Mouse (Mus musculus) B cell, adult 62 days (primary cell): ENCODE data around the gene Haus7. TPM values are rescaled to one million over a fixed set of nuclear protein-coding genes. Genes with fewer than 3 reads are reported as not detected.

Experiments used
- total RNA-seq: library from RNA; stranded (reverse); gene quantifications from 4 replicates; pipeline ENCODE4 v1.2.4, GENCODE M21; 2023

Haus7 gene
- total RNA-seq = 18.3 to 22.6 TPM (median 21.1 TPM) in 4 replicates

DNA sequence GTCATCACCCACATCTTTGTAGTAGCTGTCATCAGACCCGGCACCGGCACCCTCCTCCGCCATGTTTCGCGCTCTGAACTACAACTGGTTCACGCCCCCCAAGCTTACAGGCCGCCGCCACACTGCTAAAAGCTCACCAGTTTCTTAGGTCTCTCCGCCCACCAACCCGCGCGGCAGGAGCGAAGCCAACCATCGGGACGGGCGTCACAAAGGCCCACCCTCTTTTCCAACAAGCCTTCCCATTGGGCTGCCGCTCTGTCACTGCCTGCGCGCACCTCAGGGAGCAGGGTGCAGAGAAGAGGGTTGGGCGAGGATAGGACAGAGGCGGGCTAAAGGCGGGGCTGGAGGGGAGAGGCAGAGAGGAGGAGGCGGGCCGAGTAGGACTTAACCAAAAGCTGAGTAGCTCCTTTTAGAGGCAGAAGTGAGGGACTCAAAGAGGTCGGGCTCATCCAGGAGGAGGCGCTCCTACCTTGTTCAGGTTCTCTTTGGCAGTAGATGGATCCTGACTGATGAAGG, at the start of gene Haus7:
Gene Haus7, minus strand, starts transcription at position 168 of the 516 bp plus-strand sequence.

GRCm38 (mm10) chrX:73483484-73483810, 24.6 kb upstream of the Haus7 start, which contains the start of gene Bgn:
Gene Bgn, plus strand, starts transcription at chrX:73483602.

GRCm38 (mm10) chrX:73435252-73435651, 23.6 kb downstream of the Haus7 start, which contains the start of gene Trex2:
Gene Trex2, minus strand, starts transcription at chrX:73435344.

GRCm38 (mm10) chrX:73410880-73411517, 47.8 kb downstream of the Haus7 start, which contains the start of gene Zfp92:
Gene Zfp92, plus strand, starts transcription at chrX:73411096.

GRCm38 (mm10) chrX:73398636-73399035, 60.2 kb downstream of the Haus7 start, which contains the start of gene Gm18336:
Gene Gm18336, minus strand, starts transcription at chrX:73398736.

Other genes starting within 250 kb of the Haus7 start
- gene Xlr4b, start 244.7 kb downstream of the Haus7 start, total RNA-seq = 30.2 to 40.7 TPM (median 39.6 TPM) in 4 replicates
- gene F8a, start 230.8 kb downstream of the Haus7 start, total RNA-seq = 12.5 to 13.9 TPM (median 12.7 TPM) in 4 replicates
- gene Xlr4c, start 215.9 kb downstream of the Haus7 start, total RNA-seq = 9.2 to 15.8 TPM (median 13.4 TPM) in 4 replicates
- gene Xlr3c, start 193.7 kb downstream of the Haus7 start, total RNA-seq = not detected in 4 replicates
- not detected in 4 replicates for gene Xlr5a, start 166.1 kb downstream of the Haus7 start, total RNA-seq
- gene Xlr5c, start 166.1 kb downstream of the Haus7 start, total RNA-seq = not detected in 4 replicates
- not detected in 4 replicates for gene Gm45015, start 122.2 kb downstream of the Haus7 start, total RNA-seq
- gene Zfp275, start 116.4 kb downstream of the Haus7 start, total RNA-seq = 26.1 to 32.2 TPM (median 29.1 TPM) in 4 replicates
- gene Gm18336, start 60.3 kb downstream of the Haus7 start, total RNA-seq = not detected in 4 replicates
- not detected in 4 replicates for gene Zfp92, start 47.9 kb downstream of the Haus7 start, total RNA-seq
- 0.61 TPM in 1 of 4 replicates, not detected in the others for gene Trex2, start 23.7 kb downstream of the Haus7 start, total RNA-seq
- 0.44 to 0.89 TPM (median 0.83 TPM) in 3 of 4 replicates, not detected in the other for gene Bgn, start 24.6 kb upstream of the Haus7 start, total RNA-seq
- gene Atp2b3, start 44.0 kb upstream of the Haus7 start, total RNA-seq = not detected in 4 replicates
- gene Dusp9, start 180.4 kb upstream of the Haus7 start, total RNA-seq = not detected in 4 replicates
- gene Pnck, start 201.1 kb upstream of the Haus7 start, total RNA-seq = 1.1 TPM in 1 of 4 replicates, not detected in the others
- gene Slc6a8, start 214.1 kb upstream of the Haus7 start, total RNA-seq = 0.64 to 1.6 TPM in 2 of 4 replicates, not detected in the others